Mouse (Mus musculus): ENCODE data around the gene Plekha4. TPM values are rescaled to one million over a fixed set of nuclear protein-coding genes. Genes with fewer than 3 reads are reported as not detected.

The Plekha4 gene
- polyA plus RNA-seq, 1 experiment from 2014 or later, result 1.1 TPM

DNA sequence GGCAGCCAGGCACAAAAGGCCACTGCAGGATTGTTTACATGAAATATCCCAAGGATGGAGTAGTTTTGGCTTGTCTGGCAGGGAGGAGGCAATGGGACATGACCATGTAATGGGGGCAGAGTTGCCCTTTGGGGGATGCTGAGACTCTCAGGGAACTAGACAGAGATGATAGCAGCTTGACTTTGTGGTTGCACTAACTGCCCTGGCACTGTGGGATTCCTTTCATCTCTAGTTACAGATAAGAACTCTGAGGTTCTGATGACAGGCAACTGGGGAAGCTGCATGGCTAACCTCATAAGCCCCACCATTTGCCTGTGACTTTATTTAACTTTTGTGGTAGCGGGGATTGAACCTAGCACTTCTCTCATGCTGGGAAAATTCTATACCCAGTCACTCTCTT, 70.0 kb downstream of the Plekha4 start:
- H3K4me2 ChIP-seq, result no peak overlapping the region
- H3K27ac ChIP-seq (replicated peaks), result no peak overlapping the region
- H3K9ac ChIP-seq, result no peak overlapping the region
- ATAC-seq (ENCODE audit: extremely low read depth, insufficient number of reproducible peaks, low FRiP score, low TSS enrichment), result no peak
- H3K27me3 ChIP-seq (replicated peaks), result no peaks in the 10 kb centered on the region
- WGBS, result 53% methylated on average over 1 of the region's 1 CpGs
- H3K36me3 ChIP-seq, result no peaks in the 10 kb centered on the region
- no peaks in the 10 kb centered on the region for H3K9me3 ChIP-seq
- no peak overlapping the region for H3K4me3 ChIP-seq
- H3K4me1 ChIP-seq, result peaks cover 13% of the 10 kb centered on the region

DNA sequence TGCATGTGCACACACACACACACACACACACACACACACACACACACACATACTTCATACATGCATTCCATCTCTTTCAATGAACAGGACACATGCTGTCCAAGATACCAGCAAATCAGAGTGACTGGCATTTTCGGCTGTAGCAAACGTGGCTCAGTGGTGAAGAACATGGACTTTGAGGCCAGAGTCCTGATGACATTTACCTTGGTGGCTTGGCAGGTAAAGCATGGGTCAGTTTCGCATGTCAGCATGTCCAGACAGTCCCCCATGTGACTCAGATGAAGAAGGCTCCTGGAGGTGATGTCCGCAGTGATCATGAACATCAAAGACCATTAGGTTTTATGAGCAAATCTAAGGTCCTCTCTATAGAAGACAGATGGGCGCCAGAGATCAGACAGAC, 70.9 kb downstream of the Plekha4 start:
- Histone ChIP-seq H3K27me3 (replicated peaks) (no peaks in the 10 kb centered on the region), H3K27ac (replicated peaks) (no peak overlapping the region), H3K4me2 (no peak overlapping the region), H3K36me3 (no peaks in the 10 kb centered on the region), H3K9me3 (no peaks in the 10 kb centered on the region), H3K9ac (no peak overlapping the region), H3K4me1 (peaks cover 13% of the 10 kb centered on the region), H3K4me3 (no peak overlapping the region)
- 80% methylated on average over 5 of the region's 5 CpGs for WGBS
- no peak for ATAC-seq (ENCODE audit: extremely low read depth, insufficient number of reproducible peaks, low FRiP score, low TSS enrichment)

DNA sequence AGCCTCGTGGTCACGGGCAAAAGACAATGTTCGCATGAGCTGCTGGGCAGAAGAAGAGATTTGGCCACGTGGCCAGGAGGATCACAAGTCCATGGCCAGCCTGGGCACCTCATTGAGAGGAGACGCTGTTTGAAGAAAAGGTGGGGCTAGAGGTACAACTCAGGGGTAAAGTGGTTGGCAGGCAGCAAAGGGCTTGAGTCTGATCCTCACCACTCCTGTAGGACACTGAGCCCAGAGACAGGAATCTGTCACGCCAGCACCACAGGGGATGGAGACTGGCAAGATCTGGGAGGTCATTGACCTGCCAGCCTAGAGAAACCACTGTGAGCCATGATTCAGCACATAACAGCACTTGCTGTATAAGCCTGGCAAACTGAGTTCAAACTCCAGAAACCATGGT, 71.4 kb downstream of the Plekha4 start:
- no peak for ATAC-seq (ENCODE audit: extremely low read depth, insufficient number of reproducible peaks, low FRiP score, low TSS enrichment)
- peaks cover 13% of the 10 kb centered on the region for H3K4me1 ChIP-seq
- H3K9me3 ChIP-seq, result no peaks in the 10 kb centered on the region
- 90% methylated on average over 6 of the region's 6 CpGs for WGBS
- H3K4me2 ChIP-seq, result no peak overlapping the region
- H3K9ac ChIP-seq, result no peak overlapping the region
- H3K27me3 ChIP-seq (replicated peaks), result no peaks in the 10 kb centered on the region
- no peaks in the 10 kb centered on the region for H3K36me3 ChIP-seq
- no peak overlapping the region for H3K4me3 ChIP-seq
- no peak overlapping the region for H3K27ac ChIP-seq (replicated peaks)

DNA sequence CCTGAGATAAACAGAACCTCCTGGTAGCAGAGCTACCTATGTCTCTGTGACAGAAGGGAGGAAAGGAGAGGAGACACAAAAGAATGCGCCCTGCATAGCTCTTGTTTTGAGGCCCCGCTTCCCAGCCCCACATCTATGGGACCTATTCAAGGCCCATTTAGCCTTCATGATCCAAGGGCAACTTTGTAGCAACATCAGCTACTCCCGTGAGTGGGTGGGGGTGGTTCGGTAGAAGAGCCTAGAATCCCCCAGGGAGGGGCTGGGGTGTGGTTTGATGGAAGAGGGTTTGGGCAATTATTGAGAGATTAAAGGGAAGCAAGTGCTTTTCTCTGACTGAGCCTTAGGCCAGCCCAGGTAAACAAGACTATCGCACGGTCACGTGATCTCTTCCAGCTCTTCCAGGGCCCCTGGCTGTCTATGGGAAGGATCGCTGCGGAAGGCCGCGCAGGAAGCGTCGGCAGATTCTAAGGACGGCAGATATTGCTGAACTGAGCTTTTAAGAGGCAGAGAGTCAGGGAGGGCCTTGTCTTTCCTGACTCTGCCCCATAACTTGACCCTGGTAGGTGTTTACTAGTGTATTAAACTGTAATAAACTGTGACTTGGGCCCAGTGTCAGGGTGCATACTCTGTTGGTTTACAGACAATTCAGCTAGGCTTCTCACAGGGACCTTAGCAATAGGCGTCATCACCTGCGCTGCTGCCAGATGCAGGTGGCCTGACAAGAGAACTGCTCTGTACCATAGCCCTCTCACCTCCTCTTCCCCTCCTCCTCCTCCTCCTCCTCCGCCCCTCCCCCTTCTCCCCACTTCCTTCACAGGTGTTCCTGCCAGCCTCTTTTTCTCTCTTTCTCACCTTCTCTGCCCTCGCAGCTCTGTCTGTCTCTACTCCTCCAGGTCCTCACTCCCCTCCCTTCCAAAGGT, 73.1 kb downstream of the Plekha4 start:
- Histone ChIP-seq H3K36me3 (no peaks in the 10 kb centered on the region), H3K4me1 (peaks cover 13% of the 10 kb centered on the region), H3K27ac (replicated peaks) (no peak overlapping the region), H3K9me3 (no peaks in the 10 kb centered on the region), H3K4me3 (no peak overlapping the region), H3K4me2 (peak overlapping the region; percentile 39), H3K9ac (no peak overlapping the region), H3K27me3 (replicated peaks) (no peaks in the 10 kb centered on the region)
- no peak for ATAC-seq (ENCODE audit: extremely low read depth, insufficient number of reproducible peaks, low FRiP score, low TSS enrichment)
- WGBS, result 35% methylated on average over 18 of the region's 18 CpGs

Other genes starting within 250 kb of the Plekha4 start
- not detected in 2 replicates for gene Slc6a21, start 248.8 kb upstream of the Plekha4 start, polyA plus RNA-seq (2015; fragmentation: Nextera tagmentation; extraction: Ambion mirVana)
- gene Trpm4, start 192.6 kb upstream of the Plekha4 start, polyA plus RNA-seq (2015; fragmentation: Nextera tagmentation; extraction: Ambion mirVana), result 12.7 and 13.5 TPM in 2 replicates
- gene Hrc, start 191.0 kb upstream of the Plekha4 start, polyA plus RNA-seq (2015; fragmentation: Nextera tagmentation; extraction: Ambion mirVana), result 24.2 and 27.7 TPM in 2 replicates
- 2.3 and 2.9 TPM in 2 replicates for gene Ppfia3, start 159.3 kb upstream of the Plekha4 start, polyA plus RNA-seq (2015; fragmentation: Nextera tagmentation; extraction: Ambion mirVana)
- 1.0 and 1.2 TPM in 2 replicates for gene Lin7b, start 155.7 kb upstream of the Plekha4 start, polyA plus RNA-seq (2015; fragmentation: Nextera tagmentation; extraction: Ambion mirVana)
- gene Snrnp70, start 130.6 kb upstream of the Plekha4 start, polyA plus RNA-seq (2015; fragmentation: Nextera tagmentation; extraction: Ambion mirVana), result 136 and 140 TPM in 2 replicates
- 0.32 and 0.50 TPM in 2 replicates for gene Kcna7, start 120.7 kb upstream of the Plekha4 start, polyA plus RNA-seq (2015; fragmentation: Nextera tagmentation; extraction: Ambion mirVana)
- gene Ntf5, start 112.6 kb upstream of the Plekha4 start, polyA plus RNA-seq (2015; fragmentation: Nextera tagmentation; extraction: Ambion mirVana), result 1.6 and 1.8 TPM in 2 replicates
- gene Lhb, start 105.5 kb upstream of the Plekha4 start, polyA plus RNA-seq (2015; fragmentation: Nextera tagmentation; extraction: Ambion mirVana), result not detected in 2 replicates
- 91.8 and 95.3 TPM in 2 replicates for gene Gys1, start 91.5 kb upstream of the Plekha4 start, polyA plus RNA-seq (2015; fragmentation: Nextera tagmentation; extraction: Ambion mirVana)
- gene Ruvbl2, start 88.2 kb upstream of the Plekha4 start, polyA plus RNA-seq (2015; fragmentation: Nextera tagmentation; extraction: Ambion mirVana), result 80.6 and 85.6 TPM in 2 replicates
- 5,089 and 5,516 TPM in 2 replicates for gene Ftl1, start 66.4 kb upstream of the Plekha4 start, polyA plus RNA-seq (2015; fragmentation: Nextera tagmentation; extraction: Ambion mirVana)
- gene Bax, start 59.4 kb upstream of the Plekha4 start, polyA plus RNA-seq (2015; fragmentation: Nextera tagmentation; extraction: Ambion mirVana), result 124 and 139 TPM in 2 replicates
- gene Tulp2, start 44.5 kb upstream of the Plekha4 start, polyA plus RNA-seq (2015; fragmentation: Nextera tagmentation; extraction: Ambion mirVana), result 0.74 and 1.0 TPM in 2 replicates
- not detected in 2 replicates for gene Gm45808, start 39.5 kb upstream of the Plekha4 start, polyA plus RNA-seq (2015; fragmentation: Nextera tagmentation; extraction: Ambion mirVana)
- 3.9 TPM in 2 replicates for gene Dhdh, start 37.5 kb upstream of the Plekha4 start, polyA plus RNA-seq (2015; fragmentation: Nextera tagmentation; extraction: Ambion mirVana)
- 175 and 177 TPM in 2 replicates for gene Nucb1, start 15.9 kb upstream of the Plekha4 start, polyA plus RNA-seq (2015; fragmentation: Nextera tagmentation; extraction: Ambion mirVana)
- gene Ppp1r15a, start 62 bp upstream of the Plekha4 start, polyA plus RNA-seq (2015; fragmentation: Nextera tagmentation; extraction: Ambion mirVana), result 38.5 and 49.6 TPM in 2 replicates
- gene Hsd17b14, start 28.6 kb downstream of the Plekha4 start, polyA plus RNA-seq (2015; fragmentation: Nextera tagmentation; extraction: Ambion mirVana), result 0.43 and 0.52 TPM in 2 replicates
- gene Bcat2, start 43.8 kb downstream of the Plekha4 start, polyA plus RNA-seq (2015; fragmentation: Nextera tagmentation; extraction: Ambion mirVana), result 65.4 and 66.3 TPM in 2 replicates
- gene Fgf21, start 89.2 kb downstream of the Plekha4 start, polyA plus RNA-seq (2015; fragmentation: Nextera tagmentation; extraction: Ambion mirVana), result not detected in 2 replicates
- not detected in 2 replicates for gene Fut1, start 91.0 kb downstream of the Plekha4 start, polyA plus RNA-seq (2015; fragmentation: Nextera tagmentation; extraction: Ambion mirVana)
- 0.11 and 0.19 TPM in 2 replicates for gene Izumo1, start 95.5 kb downstream of the Plekha4 start, polyA plus RNA-seq (2015; fragmentation: Nextera tagmentation; extraction: Ambion mirVana)
- gene Rasip1, start 101.2 kb downstream of the Plekha4 start, polyA plus RNA-seq (2015; fragmentation: Nextera tagmentation; extraction: Ambion mirVana), result 17.1 and 18.9 TPM in 2 replicates
- 3.3 and 5.0 TPM in 2 replicates for gene Mamstr, start 113.6 kb downstream of the Plekha4 start, polyA plus RNA-seq (2015; fragmentation: Nextera tagmentation; extraction: Ambion mirVana)
- 0.86 and 1.1 TPM in 2 replicates for gene Fut2, start 140.1 kb downstream of the Plekha4 start, polyA plus RNA-seq (2015; fragmentation: Nextera tagmentation; extraction: Ambion mirVana)
- gene Ntn5, start 157.7 kb downstream of the Plekha4 start, polyA plus RNA-seq (2015; fragmentation: Nextera tagmentation; extraction: Ambion mirVana), result 0.11 TPM in 1 of 2 replicates, not detected in the other
- 0.29 and 0.47 TPM in 2 replicates for gene Sec1, start 168.1 kb downstream of the Plekha4 start, polyA plus RNA-seq (2015; fragmentation: Nextera tagmentation; extraction: Ambion mirVana)
- 5.4 and 6.0 TPM in 2 replicates for gene Car11, start 173.5 kb downstream of the Plekha4 start, polyA plus RNA-seq (2015; fragmentation: Nextera tagmentation; extraction: Ambion mirVana)
- gene Dbp, start 178.8 kb downstream of the Plekha4 start, polyA plus RNA-seq (2015; fragmentation: Nextera tagmentation; extraction: Ambion mirVana), result 2.2 and 3.5 TPM in 2 replicates
- gene Rpl18, start 189.1 kb downstream of the Plekha4 start, polyA plus RNA-seq (2015; fragmentation: Nextera tagmentation; extraction: Ambion mirVana), result 630 and 695 TPM in 2 replicates
- 16.7 and 17.5 TPM in 2 replicates for gene Sphk2, start 191.7 kb downstream of the Plekha4 start, polyA plus RNA-seq (2015; fragmentation: Nextera tagmentation; extraction: Ambion mirVana)
- gene Fam83e, start 194.9 kb downstream of the Plekha4 start, polyA plus RNA-seq (2015; fragmentation: Nextera tagmentation; extraction: Ambion mirVana), result 0.20 and 0.31 TPM in 2 replicates
- gene Spaca4, start 199.5 kb downstream of the Plekha4 start, polyA plus RNA-seq (2015; fragmentation: Nextera tagmentation; extraction: Ambion mirVana), result not detected in 2 replicates

Data from heart, embryonic 13.5 days (tissue).